Mouse (Mus musculus): ENCODE results near the gene Shisa5. TPM values are rescaled to one million over a fixed set of nuclear protein-coding genes. Genes with fewer than 3 reads are reported as not detected.

The Shisa5 gene
- polyA plus RNA-seq, 1 experiment from 2014 or later: 35.6 TPM

DNA sequence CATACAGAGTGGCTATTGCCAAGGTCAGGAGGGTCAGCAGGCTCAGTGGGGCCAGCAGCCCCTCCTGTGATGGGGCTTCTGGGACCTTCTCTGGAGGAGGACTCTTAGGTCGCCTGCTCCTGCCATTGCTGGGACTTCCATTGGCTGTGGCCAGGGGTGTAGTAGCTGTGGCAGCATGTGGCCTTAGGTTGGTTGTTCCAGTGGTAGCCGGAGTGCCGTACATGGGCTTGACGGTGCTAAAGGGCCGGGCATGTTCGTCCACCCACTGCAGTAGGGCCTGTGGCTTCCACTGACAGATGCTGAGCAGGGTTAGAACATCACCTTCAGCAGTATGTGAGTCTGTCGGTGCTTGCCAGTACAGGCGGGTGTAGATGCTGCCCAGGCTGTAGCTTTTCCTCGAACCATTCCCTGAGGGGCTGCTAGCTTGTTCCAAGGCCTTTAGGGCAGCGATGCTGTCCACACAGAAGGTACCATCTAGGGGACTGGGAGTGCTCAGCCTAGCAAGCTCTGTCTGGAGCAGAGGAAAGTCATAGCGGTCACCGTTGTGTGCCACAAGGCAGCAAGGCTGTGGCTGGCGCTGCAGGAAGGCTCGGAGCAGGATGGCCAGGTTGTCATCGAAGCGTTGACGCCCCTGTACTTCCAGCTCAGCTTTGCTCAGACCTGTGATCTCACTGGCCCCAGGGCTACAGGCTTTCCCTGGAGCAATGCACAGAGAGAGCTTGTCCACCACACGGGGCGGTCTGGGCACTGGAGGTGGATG, 19.8 kb downstream of the Shisa5 start:
- no peak overlapping the region for H3K4me3 ChIP-seq (replicated peaks)
- WGBS: 94% methylated on average over 19 of the region's 19 CpGs
- H3K4me1 ChIP-seq: peaks cover 22% of the 10 kb centered on the region
- H3K27ac ChIP-seq: 0 out of 2 replicates have a peak overlapping the region, but pooled peaks have one; percentile 72
- ATAC-seq (ENCODE audit: low FRiP score): no peak
- H3K4me2 ChIP-seq: 0 out of 2 replicates have a peak overlapping the region, but pooled peaks have one; percentile 43
- peaks cover 61% of the 10 kb centered on the region for H3K36me3 ChIP-seq (replicated peaks)
- no peaks in the 10 kb centered on the region for H3K9me3 ChIP-seq
- H3K27me3 ChIP-seq: no peaks in the 10 kb centered on the region
- no peak overlapping the region for H3K9ac ChIP-seq

DNA sequence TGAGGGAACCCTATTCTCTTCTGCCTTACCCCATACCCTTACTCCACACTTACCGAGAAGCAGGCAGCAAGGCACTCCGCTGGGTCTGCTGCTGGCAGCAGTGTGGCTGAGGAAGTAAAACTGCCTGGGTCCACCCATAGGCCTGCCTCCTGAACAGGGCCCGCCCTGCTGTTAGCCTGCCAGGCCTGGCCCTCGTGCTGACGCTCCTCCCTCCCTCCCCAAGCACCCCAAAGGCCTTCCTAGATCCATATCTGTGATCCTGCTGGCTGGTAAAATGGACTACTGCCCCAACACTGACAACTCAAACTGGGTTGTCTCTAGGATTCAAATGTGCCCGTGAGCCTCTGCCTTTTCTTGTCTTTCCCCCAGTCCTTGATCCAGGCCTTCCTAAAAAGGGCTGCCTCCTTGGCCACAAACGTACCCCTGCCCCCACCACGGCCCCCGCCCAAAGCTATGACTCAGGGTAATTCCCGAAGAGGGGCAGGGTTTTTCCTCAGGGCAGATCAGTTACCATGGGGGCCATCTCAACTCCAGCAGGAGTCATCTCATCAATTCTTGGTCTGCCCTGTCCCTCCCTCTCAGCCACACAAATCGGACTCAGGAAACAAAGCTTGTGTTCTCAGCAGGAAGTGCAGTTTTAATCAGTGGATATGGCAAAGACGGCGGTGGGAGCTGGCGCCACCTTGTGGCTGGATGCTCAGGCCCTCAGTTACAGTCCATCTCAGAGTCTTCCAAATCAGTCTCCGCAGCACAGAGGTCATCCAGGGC, 21.0 kb downstream of the Shisa5 start, which contains the start of gene Trex1:
Gene Trex1 (minus strand): TSS at position 599 of the 768 bp plus-strand sequence.
- WGBS: 30% methylated on average over 15 of the region's 15 CpGs
- Histone ChIP-seq H3K27ac (peak within 1 kb of the TSS; percentile 72), H3K4me2 (peak within 1 kb of the TSS; percentile 43), H3K9me3 (no peaks in the 10 kb centered on the region), H3K27me3 (no peaks in the 10 kb centered on the region), H3K9ac (peak within 1 kb of the TSS; percentile 50), H3K36me3 (replicated peaks) (peaks cover 72% of the 10 kb centered on the region), H3K4me1 (peaks cover 22% of the 10 kb centered on the region), H3K4me3 (replicated peaks) (peak within 1 kb of the TSS; percentile 26)
- ATAC-seq (ENCODE audit: low FRiP score): peak; percentile 78

DNA sequence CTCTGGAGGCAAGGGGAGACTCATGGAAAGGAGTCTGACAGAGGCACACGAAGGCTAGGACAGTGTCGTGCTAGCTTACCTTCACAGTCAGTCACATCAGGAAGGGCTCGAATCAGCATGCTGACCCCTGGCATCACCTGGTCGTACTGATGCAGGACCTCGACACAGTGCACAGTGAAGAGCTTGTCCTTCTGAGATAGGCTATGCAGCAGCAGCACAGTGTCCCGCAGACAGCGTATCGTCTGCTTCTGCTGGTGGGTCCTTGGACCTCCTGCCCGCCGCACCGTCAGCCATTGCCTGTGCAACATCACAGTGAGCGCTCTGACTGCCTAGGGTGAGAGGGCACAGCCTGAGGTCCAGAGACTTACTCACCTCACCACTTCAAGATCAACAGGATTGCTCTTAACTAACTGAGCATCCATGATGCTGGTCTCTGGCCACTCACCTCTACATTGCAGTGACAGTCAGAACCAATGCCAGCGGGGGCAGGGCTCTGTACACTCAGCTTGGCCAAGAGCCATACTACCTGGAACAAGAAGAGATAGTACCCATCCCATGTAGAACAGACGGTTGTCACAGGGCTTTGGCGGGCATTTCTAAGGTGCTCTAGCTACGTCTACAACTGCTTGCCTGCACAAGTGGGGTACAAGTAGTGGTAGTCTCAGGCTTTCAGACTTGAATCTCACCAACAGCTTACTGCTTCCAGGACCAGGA, 22.0 kb downstream of the Shisa5 start:
- ATAC-seq (ENCODE audit: low FRiP score): no peak
- H3K4me2 ChIP-seq: no peak overlapping the region
- 0 out of 2 replicates have a peak overlapping the region, but pooled peaks have one; percentile 72 for H3K27ac ChIP-seq
- WGBS: 92% methylated on average over 16 of the region's 16 CpGs
- no peaks in the 10 kb centered on the region for H3K9me3 ChIP-seq
- no peaks in the 10 kb centered on the region for H3K27me3 ChIP-seq
- H3K4me1 ChIP-seq: peaks cover 12% of the 10 kb centered on the region
- peaks cover 82% of the 10 kb centered on the region for H3K36me3 ChIP-seq (replicated peaks)
- no peak overlapping the region for H3K4me3 ChIP-seq (replicated peaks)
- H3K9ac ChIP-seq: no peak overlapping the region

DNA sequence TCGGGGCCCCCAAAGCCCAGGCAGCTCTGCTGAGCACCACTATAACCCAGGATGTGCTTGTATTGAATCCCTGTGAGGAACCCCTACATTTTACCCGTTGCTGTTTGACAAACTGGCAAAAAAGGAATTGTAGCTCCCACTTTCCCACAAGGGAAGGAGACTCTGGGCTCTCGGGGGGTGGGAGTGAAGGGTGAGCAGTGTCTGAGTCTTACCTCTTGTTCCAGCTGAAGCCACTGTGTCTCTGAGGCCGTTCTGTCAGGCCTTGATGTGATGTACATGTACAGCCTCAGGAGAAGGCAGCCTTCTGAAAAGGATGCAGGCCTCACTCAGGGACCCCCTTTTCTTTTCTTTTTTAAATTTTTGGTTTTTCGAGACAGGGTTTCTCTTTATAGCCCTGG, 22.5 kb downstream of the Shisa5 start:
- WGBS: 88% methylated on average over 5 of the region's 5 CpGs
- Histone ChIP-seq H3K9ac (no peak overlapping the region), H3K4me1 (peaks cover 10% of the 10 kb centered on the region), H3K4me2 (no peak overlapping the region), H3K4me3 (replicated peaks) (no peak overlapping the region), H3K36me3 (replicated peaks) (peaks cover 88% of the 10 kb centered on the region), H3K9me3 (no peaks in the 10 kb centered on the region), H3K27ac (no peak overlapping the region), H3K27me3 (no peaks in the 10 kb centered on the region)
- ATAC-seq (ENCODE audit: low FRiP score): no peak

DNA sequence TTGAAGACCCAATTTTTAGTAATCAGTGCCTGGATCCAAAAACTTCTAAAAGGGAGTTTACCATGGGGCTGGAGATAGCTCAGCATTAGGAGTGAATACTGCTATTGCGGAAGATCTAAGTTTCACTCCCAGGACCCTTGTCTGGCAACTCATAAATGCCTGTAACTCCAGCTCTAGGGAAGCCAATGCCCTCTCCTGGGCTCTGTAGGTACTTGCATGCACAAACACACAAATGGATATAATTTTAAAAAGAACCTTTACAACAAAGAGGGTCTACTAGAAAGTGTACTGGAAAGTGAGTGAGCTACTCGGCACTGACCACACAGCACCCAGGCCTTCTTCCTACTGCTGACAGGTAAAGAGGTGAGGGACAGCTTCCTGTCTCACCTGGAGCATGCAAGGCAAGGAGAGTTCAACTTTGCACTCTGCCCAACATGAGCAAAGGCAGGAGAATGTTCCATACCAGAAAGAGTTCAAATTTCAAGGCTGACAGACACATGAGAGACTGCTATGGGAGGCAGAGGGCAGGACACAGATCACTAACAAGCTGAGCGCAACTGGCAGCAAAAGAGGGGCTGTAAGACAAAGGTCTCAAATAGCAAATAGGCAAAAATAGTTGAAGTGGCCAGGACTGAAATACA, 29.9 kb downstream of the Shisa5 start:
- no peaks in the 10 kb centered on the region for H3K27me3 ChIP-seq
- no peak overlapping the region for H3K4me2 ChIP-seq
- H3K4me3 ChIP-seq (replicated peaks): no peak overlapping the region
- no peak overlapping the region for H3K9ac ChIP-seq
- no peak for ATAC-seq (ENCODE audit: low FRiP score)
- H3K27ac ChIP-seq: no peak overlapping the region
- no peaks in the 10 kb centered on the region for H3K9me3 ChIP-seq
- H3K36me3 ChIP-seq (replicated peaks): peaks cover 86% of the 10 kb centered on the region
- H3K4me1 ChIP-seq: peaks cover 11% of the 10 kb centered on the region
- WGBS: 94% methylated on average over 3 of the region's 3 CpGs

DNA sequence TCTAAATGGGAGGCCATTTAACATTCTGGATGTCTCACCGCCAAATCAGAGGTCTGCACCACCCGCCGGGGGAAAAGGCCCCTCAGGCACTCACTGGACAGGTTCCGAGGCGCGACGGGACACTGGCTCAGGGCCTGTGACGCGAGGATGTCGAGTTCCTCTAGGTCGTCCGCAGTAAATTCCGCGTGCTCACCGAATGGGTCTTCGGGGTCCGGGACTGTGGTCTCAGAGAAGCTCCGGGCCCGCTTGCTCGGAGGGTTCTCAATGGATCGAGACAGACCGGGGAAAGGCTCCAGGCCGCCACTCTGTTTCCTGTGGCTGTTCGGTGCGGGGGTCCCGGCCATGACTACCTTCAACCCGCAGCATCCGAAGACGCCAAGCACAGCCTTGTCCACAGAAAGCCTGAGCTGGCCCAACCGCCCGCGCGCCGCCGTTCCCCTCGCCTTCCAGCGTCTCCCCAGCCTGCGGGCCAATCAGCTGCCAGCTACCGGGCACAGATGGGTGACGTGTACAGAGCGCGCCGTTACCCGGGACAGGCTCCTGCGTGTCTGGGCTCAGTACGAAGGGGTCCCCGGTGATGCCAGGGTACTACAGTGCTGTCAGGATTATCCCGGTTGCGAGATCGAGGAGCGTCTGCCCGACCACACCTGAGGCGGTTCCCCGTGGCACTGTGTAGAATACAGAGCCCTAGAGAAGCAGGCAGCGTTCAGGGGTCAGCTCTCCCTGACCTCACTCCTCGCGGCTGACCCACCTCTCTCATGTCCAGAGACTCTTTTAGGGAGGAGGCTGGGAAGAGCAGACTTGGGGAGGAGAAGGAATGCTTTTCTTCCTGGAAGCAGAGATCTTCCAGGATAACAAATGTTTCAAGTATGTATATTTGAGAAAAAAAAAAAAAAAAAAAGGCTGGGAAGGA, 35.6 kb downstream of the Shisa5 start, which contains the start of gene Atrip:
Gene Atrip (minus strand): TSS at position 464 of the 913 bp plus-strand sequence.
- Histone ChIP-seq H3K9ac (peak within 1 kb of the TSS; percentile 90), H3K36me3 (replicated peaks) (peaks cover 37% of the 10 kb centered on the region), H3K27me3 (no peaks in the 10 kb centered on the region), H3K4me2 (peak within 1 kb of the TSS; percentile 91), H3K4me1 (peaks cover 23% of the 10 kb centered on the region), H3K4me3 (replicated peaks) (peak within 1 kb of the TSS; percentile 79), H3K27ac (peak within 1 kb of the TSS; percentile 71), H3K9me3 (no peaks in the 10 kb centered on the region)
- ATAC-seq (ENCODE audit: low FRiP score): peak; percentile 99
- under 1% methylated on average over 57 of the region's 57 CpGs for WGBS

DNA sequence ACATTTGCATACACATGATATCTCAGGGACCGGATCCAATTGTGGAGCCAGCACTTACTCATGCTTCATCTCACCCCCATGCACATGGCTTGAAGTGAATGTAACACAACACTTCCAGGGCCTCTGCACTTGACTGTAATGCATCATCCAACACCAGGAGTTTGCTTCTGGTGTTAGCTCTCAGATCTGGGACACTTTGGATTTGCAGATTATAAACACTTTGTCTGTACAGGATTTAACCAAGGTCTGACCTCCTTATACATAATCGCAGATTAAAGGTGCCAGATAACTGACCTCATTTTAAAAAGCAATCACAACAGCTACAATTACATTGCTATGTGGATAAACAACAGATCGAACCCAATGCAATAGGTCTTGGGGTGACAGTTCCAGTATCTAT, 42.2 kb downstream of the Shisa5 start:
- 93% methylated on average over 3 of the region's 3 CpGs for WGBS
- H3K9me3 ChIP-seq: no peaks in the 10 kb centered on the region
- H3K9ac ChIP-seq: no peak overlapping the region
- ATAC-seq (ENCODE audit: low FRiP score): no peak
- H3K4me1 ChIP-seq: peaks cover 20% of the 10 kb centered on the region
- no peak overlapping the region for H3K27ac ChIP-seq
- H3K4me2 ChIP-seq: peak overlapping the region; percentile 94; the same call in 1 of the 2 replicates
- H3K36me3 ChIP-seq (replicated peaks): peaks cover 22% of the 10 kb centered on the region
- H3K4me3 ChIP-seq (replicated peaks): no peak overlapping the region
- no peaks in the 10 kb centered on the region for H3K27me3 ChIP-seq

DNA sequence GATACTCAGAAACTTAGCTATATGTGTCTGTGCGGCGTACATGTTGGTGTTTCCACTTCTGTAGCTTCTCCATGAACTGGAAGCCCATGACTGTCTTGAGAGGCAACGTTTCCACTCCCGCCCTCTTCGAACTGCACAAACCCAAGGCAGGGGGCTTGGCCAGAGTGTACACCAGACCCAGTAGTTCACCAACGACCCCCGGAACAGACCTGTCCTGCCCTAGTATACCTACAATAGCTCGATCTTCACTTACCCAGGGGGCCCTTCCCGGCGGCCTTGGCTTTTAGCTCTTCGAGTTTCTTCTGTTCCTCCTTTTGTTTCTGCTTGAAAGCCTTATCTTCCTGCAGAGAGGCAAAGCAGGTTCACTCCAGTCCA, 43.4 kb downstream of the Shisa5 start:
- H3K9me3 ChIP-seq: no peaks in the 10 kb centered on the region
- H3K36me3 ChIP-seq (replicated peaks): peaks cover 22% of the 10 kb centered on the region
- 10% methylated on average over 11 of the region's 11 CpGs for WGBS
- peak overlapping the region; percentile 68 for H3K4me3 ChIP-seq (replicated peaks)
- peak overlapping the region; percentile 83 for H3K9ac ChIP-seq
- H3K4me1 ChIP-seq: peaks cover 20% of the 10 kb centered on the region
- no peaks in the 10 kb centered on the region for H3K27me3 ChIP-seq
- peak overlapping the region; percentile 94 for H3K4me2 ChIP-seq
- H3K27ac ChIP-seq: peak overlapping the region; percentile 75
- ATAC-seq (ENCODE audit: low FRiP score): peak; percentile 25; the same call in 1 of the 2 replicates

DNA sequence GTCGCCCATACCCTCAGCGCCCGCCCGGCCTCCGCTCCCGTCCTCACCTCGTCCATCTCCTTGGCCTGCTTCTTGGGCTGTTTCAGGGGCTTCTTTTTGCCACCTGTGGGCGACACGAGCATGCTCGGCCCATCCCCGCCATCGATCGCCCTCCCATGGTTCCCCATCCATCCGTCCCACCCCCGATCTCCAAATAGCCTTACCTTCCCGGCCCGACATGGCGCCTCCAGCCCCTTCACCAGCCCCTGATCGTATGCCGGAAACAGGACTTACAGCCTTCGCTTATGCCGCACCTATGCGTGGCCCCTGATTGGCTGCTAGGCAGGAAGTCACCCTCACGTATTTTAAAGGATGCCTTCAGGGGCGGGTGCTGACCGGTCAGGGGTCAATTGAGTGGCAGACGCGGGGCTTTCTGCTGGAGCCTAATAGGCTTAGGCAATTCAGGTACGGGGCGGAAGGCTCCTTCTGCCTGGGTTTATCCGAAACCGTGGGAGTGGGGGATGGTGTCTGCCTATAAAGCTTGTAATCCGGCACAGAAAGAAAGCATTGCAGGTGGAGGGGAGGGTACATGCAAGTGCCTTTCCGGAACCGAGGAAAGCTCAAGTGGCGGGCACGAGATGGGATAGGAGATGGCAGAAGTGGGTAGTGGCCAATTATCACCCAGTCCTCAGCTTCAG, 43.9 kb downstream of the Shisa5 start, which contains the start of the genes Ccdc51 and Tma7:
Gene Ccdc51 (plus strand): TSS at position 370 of the 677 bp plus-strand sequence.
Gene Tma7 (minus strand): TSS at position 464 of the 677 bp plus-strand sequence.
- under 1% methylated on average over 37 of the region's 37 CpGs for WGBS
- peak within 1 kb of the TSS; percentile 83 for H3K9ac ChIP-seq
- H3K27me3 ChIP-seq: no peaks in the 10 kb centered on the region
- H3K4me1 ChIP-seq: peaks cover 22% of the 10 kb centered on the region
- peaks cover 22% of the 10 kb centered on the region for H3K36me3 ChIP-seq (replicated peaks)
- no peaks in the 10 kb centered on the region for H3K9me3 ChIP-seq
- ATAC-seq (ENCODE audit: low FRiP score): peak; percentile 97
- H3K4me2 ChIP-seq: peak within 1 kb of the TSS; percentile 94
- H3K27ac ChIP-seq: peak within 1 kb of the TSS; percentile 75
- peak within 1 kb of the TSS; percentile 68 for H3K4me3 ChIP-seq (replicated peaks)

DNA sequence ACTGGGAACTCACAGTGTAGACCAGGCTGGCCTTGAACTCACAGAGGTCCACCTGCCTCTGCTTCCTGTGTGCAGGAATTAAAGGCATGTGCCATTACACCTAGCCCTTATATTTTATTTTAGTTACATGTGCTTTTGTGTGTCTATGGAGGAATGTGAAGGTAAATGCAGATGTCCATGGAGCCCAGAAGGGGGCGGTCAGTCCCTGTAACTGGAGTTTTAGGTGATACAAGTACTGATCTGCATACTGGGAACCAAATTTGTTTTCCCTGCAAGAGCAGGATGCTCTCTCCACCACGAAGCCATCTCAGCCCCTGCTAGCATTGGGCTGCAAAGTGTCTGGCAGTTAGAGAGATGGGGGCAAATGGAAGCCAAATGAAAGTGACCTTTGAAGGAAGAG, 46.6 kb downstream of the Shisa5 start:
- H3K27ac ChIP-seq: no peak overlapping the region
- no peaks in the 10 kb centered on the region for H3K27me3 ChIP-seq
- H3K36me3 ChIP-seq (replicated peaks): peaks cover 13% of the 10 kb centered on the region
- WGBS: 8% methylated on average over 2 of the region's 2 CpGs
- no peak for ATAC-seq (ENCODE audit: low FRiP score)
- H3K9me3 ChIP-seq: no peaks in the 10 kb centered on the region
- no peak overlapping the region for H3K4me2 ChIP-seq
- H3K4me1 ChIP-seq: peaks cover 30% of the 10 kb centered on the region
- H3K9ac ChIP-seq: no peak overlapping the region
- no peak overlapping the region for H3K4me3 ChIP-seq (replicated peaks)

All from forebrain, embryonic 12.5 days (tissue).